Mouse (Mus musculus) MEL (cell line): ENCODE measurements around the gene Tbl2.

Experiments used
- HCFC1 ChIP-seq: IDR thresholded peaks from 2 replicates; pipeline ENCODE4 v1.6.1; 2012; ENCODE audit warnings: low read depth, mild to moderate bottlenecking, inconsistent platforms, low read length, improper control_type of control experiment, moderate library complexity
- MEF2A ChIP-seq: IDR thresholded peaks from 2 replicates; pipeline ENCODE4 v1.6.1; 2014; ENCODE audit warnings: low read depth, mild to moderate bottlenecking, inconsistent platforms, low read length, improper control_type of control experiment; ENCODE audit not compliant: poor library complexity, insufficient replicate concordance, severe bottlenecking; ENCODE audit errors: extremely low read depth

GRCm38 (mm10) chr5:135161221-135161620, 11.8 kb downstream of the Tbl2 start:
- TF ChIP-seq HCFC1 (no peak), MEF2A (no peak)
